Mouse (Mus musculus): Measurements from ENCODE around the gene Nsl1. TPM values are rescaled to one million over a fixed set of nuclear protein-coding genes. Genes with fewer than 3 reads are reported as not detected.
A peak's percentile ranks its signal among the peaks of the same experiment; 100 is the strongest.
"Not testable (repeated sequence)": the region's sequence is repeated elsewhere in the genome, so short reads cannot be mapped to it uniquely, and the experiment has no call there.

Nsl1 gene
- 15.6 and 17.9 TPM in 2 replicates for polyA plus RNA-seq (2015; fragmentation: Nextera tagmentation; extraction: Ambion mirVana)

- Histone ChIP-seq H3K4me3 (replicated peaks; ENCODE audit: low read length) (peak within 1 kb of the TSS; percentile 80), H3K36me3 (ENCODE audit: control insufficient read depth, insufficient read depth, low read length) (no peaks in the 10 kb centered on the region; the same call in 1 of the 2 replicates), H3K27ac (ENCODE audit: low read length) (no peak within 1 kb of the TSS; the same call in 1 of the 2 replicates), H3K4me2 (ENCODE audit: low read depth, low read length) (peak within 1 kb of the TSS; percentile 71), H3K9ac (ENCODE audit: low read length) (peak within 1 kb of the TSS; percentile 85), H3K4me1 (ENCODE audit: control insufficient read depth, insufficient read depth, low read length) (peaks cover 16% of the 10 kb centered on the region), H3K9me3 (replicated peaks; ENCODE audit: control insufficient read depth, low read length) (no peaks in the 10 kb centered on the region), H3K27me3 (ENCODE audit: control insufficient read depth, insufficient read depth, low read length) (no peaks in the 10 kb centered on the region)
- WGBS, result under 1% methylated on average over 56 of the region's 56 CpGs
- ATAC-seq (ENCODE audit: insufficient read depth, low FRiP score), result peak; percentile 90
Observed at GRCm38 (mm10) chr1:191062781-191063485, at the start of gene Nsl1, which contains the start of gene Tatdn3. Nsl1 (plus strand) TSS chr1:191063012. Tatdn3 (minus strand) TSS chr1:191062932.

GRCm38 (mm10) chr1:191014271-191014670 is 48.5 kb upstream of the Nsl1 start:
- H3K4me2 ChIP-seq (ENCODE audit: low read depth, low read length), result no peak overlapping the region
- ATAC-seq (ENCODE audit: insufficient read depth, low FRiP score), result no peak
- H3K9me3 ChIP-seq (replicated peaks; ENCODE audit: control insufficient read depth, low read length), result no peaks in the 10 kb centered on the region
- no peak overlapping the region for H3K27ac ChIP-seq (ENCODE audit: low read length)
- 0 out of 2 replicates have a peak, but pooled peaks cover 5% of the 10 kb centered on the region for H3K36me3 ChIP-seq (ENCODE audit: control insufficient read depth, insufficient read depth, low read length)
- 91% methylated on average over 3 of the region's 3 CpGs for WGBS
- H3K27me3 ChIP-seq (ENCODE audit: control insufficient read depth, insufficient read depth, low read length), result no peaks in the 10 kb centered on the region
- no peak overlapping the region for H3K9ac ChIP-seq (ENCODE audit: low read length)
- no peaks in the 10 kb centered on the region for H3K4me1 ChIP-seq (ENCODE audit: control insufficient read depth, insufficient read depth, low read length)
- no peak overlapping the region for H3K4me3 ChIP-seq (replicated peaks; ENCODE audit: low read length)

- Histone ChIP-seq H3K4me2 (ENCODE audit: low read depth, low read length) (no peak overlapping the region), H3K36me3 (ENCODE audit: control insufficient read depth, insufficient read depth, low read length) (no peaks in the 10 kb centered on the region), H3K9me3 (replicated peaks; ENCODE audit: control insufficient read depth, low read length) (no peaks in the 10 kb centered on the region), H3K27me3 (ENCODE audit: control insufficient read depth, insufficient read depth, low read length) (no peaks in the 10 kb centered on the region), H3K4me3 (replicated peaks; ENCODE audit: low read length) (no peak overlapping the region), H3K4me1 (ENCODE audit: control insufficient read depth, insufficient read depth, low read length) (peaks cover under 1% of the 10 kb centered on the region), H3K27ac (ENCODE audit: low read length) (no peak overlapping the region), H3K9ac (ENCODE audit: low read length) (no peak overlapping the region)
- no peak for ATAC-seq (ENCODE audit: insufficient read depth, low FRiP score)
- WGBS, result 89% methylated on average over 5 of the region's 5 CpGs
Observed at GRCm38 (mm10) chr1:191019803-191020202, 43.0 kb upstream of the Nsl1 start.

- Histone ChIP-seq H3K27me3 (ENCODE audit: control insufficient read depth, insufficient read depth, low read length) (no peaks in the 10 kb centered on the region), H3K27ac (ENCODE audit: low read length) (no peak overlapping the region), H3K36me3 (ENCODE audit: control insufficient read depth, insufficient read depth, low read length) (no peaks in the 10 kb centered on the region), H3K4me2 (ENCODE audit: low read depth, low read length) (no peak overlapping the region), H3K4me3 (replicated peaks; ENCODE audit: low read length) (no peak overlapping the region), H3K9ac (ENCODE audit: low read length) (no peak overlapping the region), H3K4me1 (ENCODE audit: control insufficient read depth, insufficient read depth, low read length) (peaks cover 7% of the 10 kb centered on the region), H3K9me3 (replicated peaks; ENCODE audit: control insufficient read depth, low read length) (no peaks in the 10 kb centered on the region)
- 83% methylated on average over 3 of the region's 3 CpGs for WGBS
- ATAC-seq (ENCODE audit: insufficient read depth, low FRiP score), result no peak
Observed at GRCm38 (mm10) chr1:191020217-191020924, 42.4 kb upstream of the Nsl1 start.

GRCm38 (mm10) chr1:191021016-191021415 is 41.8 kb upstream of the Nsl1 start:
- Histone ChIP-seq H3K4me3 (replicated peaks; ENCODE audit: low read length) (no peak overlapping the region), H3K4me2 (ENCODE audit: low read depth, low read length) (no peak overlapping the region), H3K9me3 (replicated peaks; ENCODE audit: control insufficient read depth, low read length) (no peaks in the 10 kb centered on the region), H3K9ac (ENCODE audit: low read length) (no peak overlapping the region), H3K27me3 (ENCODE audit: control insufficient read depth, insufficient read depth, low read length) (no peaks in the 10 kb centered on the region), H3K36me3 (ENCODE audit: control insufficient read depth, insufficient read depth, low read length) (no peaks in the 10 kb centered on the region), H3K27ac (ENCODE audit: low read length) (no peak overlapping the region), H3K4me1 (ENCODE audit: control insufficient read depth, insufficient read depth, low read length) (peaks cover 8% of the 10 kb centered on the region)
- ATAC-seq (ENCODE audit: insufficient read depth, low FRiP score), result no peak
- WGBS, result 84% methylated on average over 7 of the region's 7 CpGs

- Histone ChIP-seq H3K27me3 (ENCODE audit: control insufficient read depth, insufficient read depth, low read length) (no peaks in the 10 kb centered on the region), H3K9ac (ENCODE audit: low read length) (no peak overlapping the region), H3K27ac (ENCODE audit: low read length) (no peak overlapping the region), H3K36me3 (ENCODE audit: control insufficient read depth, insufficient read depth, low read length) (no peaks in the 10 kb centered on the region), H3K9me3 (replicated peaks; ENCODE audit: control insufficient read depth, low read length) (no peaks in the 10 kb centered on the region), H3K4me2 (ENCODE audit: low read depth, low read length) (no peak overlapping the region), H3K4me1 (ENCODE audit: control insufficient read depth, insufficient read depth, low read length) (peaks cover 13% of the 10 kb centered on the region), H3K4me3 (replicated peaks; ENCODE audit: low read length) (no peak overlapping the region)
- WGBS, result 74% methylated on average over 2 of the region's 2 CpGs
- ATAC-seq (ENCODE audit: insufficient read depth, low FRiP score), result no peak
Observed at GRCm38 (mm10) chr1:191023140-191023539, 39.7 kb upstream of the Nsl1 start.

GRCm38 (mm10) chr1:191023806-191024205 is 39.0 kb upstream of the Nsl1 start:
- not testable (repeated sequence) for H3K27me3 ChIP-seq (ENCODE audit: control insufficient read depth, insufficient read depth, low read length); H3K9ac ChIP-seq (ENCODE audit: low read length); H3K9me3 ChIP-seq (replicated peaks; ENCODE audit: control insufficient read depth, low read length); ATAC-seq (ENCODE audit: insufficient read depth, low FRiP score); H3K4me2 ChIP-seq (ENCODE audit: low read depth, low read length); H3K36me3 ChIP-seq (ENCODE audit: control insufficient read depth, insufficient read depth, low read length); H3K4me3 ChIP-seq (replicated peaks; ENCODE audit: low read length); H3K27ac ChIP-seq (ENCODE audit: low read length)
- 92% methylated on average over 5 of the region's 6 CpGs for WGBS
- H3K4me1 ChIP-seq (ENCODE audit: control insufficient read depth, insufficient read depth, low read length), result peaks cover 13% of the 10 kb centered on the region

GRCm38 (mm10) chr1:191025016-191026012 is 37.5 kb upstream of the Nsl1 start:
- peak overlapping the region; percentile 80 for H3K4me3 ChIP-seq (replicated peaks; ENCODE audit: low read length)
- peak overlapping the region; percentile 72 for H3K27ac ChIP-seq (ENCODE audit: low read length)
- 3% methylated on average over 69 of the region's 69 CpGs for whole genome bisulfite sequencing
- H3K4me2 ChIP-seq (ENCODE audit: low read depth, low read length), result peak overlapping the region; percentile 97
- H3K36me3 ChIP-seq (ENCODE audit: control insufficient read depth, insufficient read depth, low read length), result no peaks in the 10 kb centered on the region
- peaks cover 13% of the 10 kb centered on the region for H3K4me1 ChIP-seq (ENCODE audit: control insufficient read depth, insufficient read depth, low read length)
- no peaks in the 10 kb centered on the region for H3K9me3 ChIP-seq (replicated peaks; ENCODE audit: control insufficient read depth, low read length)
- peak overlapping the region; percentile 88 for H3K9ac ChIP-seq (ENCODE audit: low read length)
- ATAC-seq (ENCODE audit: insufficient read depth, low FRiP score), result no peak
- no peaks in the 10 kb centered on the region for H3K27me3 ChIP-seq (ENCODE audit: control insufficient read depth, insufficient read depth, low read length)

All from stomach, embryonic 16.5 days (tissue).